Mouse (Mus musculus) left cerebral cortex, postnatal 25 days (tissue): ENCODE results near the gene Cacna1e. TPM values are rescaled to one million over a fixed set of nuclear protein-coding genes. Genes with fewer than 3 reads are reported as not detected.

Experiments
- DNase-seq, 2 experiments: peaks; one replicate each; pipeline ENCODE4 v3.0.0; 2022; ENCODE audit warnings: low spot score in 2 of 2, mixed read lengths in 1 of 2
- intact Hi-C: fragments of 180-260 bp; cut with DNase I; formaldehyde crosslinking; loops from one replicate; pipeline ENCODE4 v1.15.1; 2025
- total RNA-seq, 2 experiments: library from RNA; stranded (reverse); gene quantifications; 2 replicates each; pipeline ENCODE4 v1.2.3; 2021

Gene Cacna1e
- total RNA-seq, 2 experiments from 2014 or later: 158 to 175 TPM

GRCm38 (mm10) chr1:154842336-154842735 is 42.0 kb downstream of the Cacna1e start:
- intact Hi-C loops: no loop called here
- DNase-seq: no peak

GRCm38 (mm10) chr1:154841057-154841630 is 43.2 kb downstream of the Cacna1e start:
- no peak for DNase-seq
- intact Hi-C loops: no loop called here

GRCm38 (mm10) chr1:154839272-154839671 is 45.0 kb downstream of the Cacna1e start:
- intact Hi-C loops: no loop called here
- no peak for DNase-seq

GRCm38 (mm10) chr1:154836473-154836872 is 47.8 kb downstream of the Cacna1e start:
- intact Hi-C loops: no loop called here
- no peak for DNase-seq

- DNase-seq: peak in 1 of 2 experiments; percentile 18
- intact Hi-C loops: no loop called here
Observed at GRCm38 (mm10) chr1:154832168-154832539, 52.1 kb downstream of the Cacna1e start.

GRCm38 (mm10) chr1:154831269-154832167 is 52.8 kb downstream of the Cacna1e start:
- intact Hi-C loops: no loop called here
- peak in 1 of 2 experiments; percentile 12 for DNase-seq

- DNase-seq: no peak
Observed at GRCm38 (mm10) chr1:154830051-154830450, 54.2 kb downstream of the Cacna1e start.

GRCm38 (mm10) chr1:154823098-154823497 is 61.2 kb downstream of the Cacna1e start:
- DNase-seq: no peak

More at GRCm38 (mm10) chr1:154830051-154830450, 54.2 kb downstream of the Cacna1e start:
- intact Hi-C loops: no loop called here

GRCm38 (mm10) chr1:154820422-154820821 is 63.9 kb downstream of the Cacna1e start:
- no peak for DNase-seq
- intact Hi-C loops: no loop called here

More at GRCm38 (mm10) chr1:154823098-154823497, 61.2 kb downstream of the Cacna1e start:
- intact Hi-C loops: no loop called here

GRCm38 (mm10) chr1:154819960-154820359 is 64.3 kb downstream of the Cacna1e start:
- intact Hi-C loops: no loop called here

GRCm38 (mm10) chr1:154818742-154819141 is 65.6 kb downstream of the Cacna1e start:
- intact Hi-C loops: no loop called here
- DNase-seq: no peak

More at GRCm38 (mm10) chr1:154819960-154820359, 64.3 kb downstream of the Cacna1e start:
- DNase-seq: no peak

GRCm38 (mm10) chr1:154816836-154817235 is 67.5 kb downstream of the Cacna1e start:
- DNase-seq: peak in 1 of 2 experiments; percentile 10
- intact Hi-C loops: no loop called here

- DNase-seq: peak in 1 of 2 experiments; percentile 79
Observed at GRCm38 (mm10) chr1:154816267-154816666, 68.0 kb downstream of the Cacna1e start.

GRCm38 (mm10) chr1:154805742-154806141 is 78.6 kb downstream of the Cacna1e start:
- intact Hi-C loops: no loop called here
- no peak for DNase-seq

More at GRCm38 (mm10) chr1:154816267-154816666, 68.0 kb downstream of the Cacna1e start:
- intact Hi-C loops: no loop called here

GRCm38 (mm10) chr1:154805038-154805437 is 79.3 kb downstream of the Cacna1e start:
- intact Hi-C loops: no loop called here
- DNase-seq: no peak

- intact Hi-C loops: no loop called here
- DNase-seq: peak in 1 of 2 experiments; percentile 68
Observed at GRCm38 (mm10) chr1:154802301-154802904, 81.9 kb downstream of the Cacna1e start.

- DNase-seq: no peak
- intact Hi-C loops: no loop called here
Observed at GRCm38 (mm10) chr1:154799257-154799656, 85.0 kb downstream of the Cacna1e start.

- intact Hi-C loops: no loop called here
- no peak for DNase-seq
Observed at GRCm38 (mm10) chr1:154798771-154799170, 85.5 kb downstream of the Cacna1e start.

- no peak for DNase-seq
- intact Hi-C loops: no loop called here
Observed at GRCm38 (mm10) chr1:154796685-154797084, 87.6 kb downstream of the Cacna1e start.

- DNase-seq: no peak
- intact Hi-C loops: no loop called here
Observed at GRCm38 (mm10) chr1:154794518-154794951, 89.8 kb downstream of the Cacna1e start.
